Mouse (Mus musculus) embryonic facial prominence, embryonic 15.5 days (tissue): ENCODE results near the gene Smco1. TPM values are rescaled to one million over a fixed set of nuclear protein-coding genes. Genes with fewer than 3 reads are reported as not detected.
"Not testable (repeated sequence)": the region's sequence is repeated elsewhere in the genome, so short reads cannot be mapped to it uniquely, and the experiment has no call there.

Experiments
- ATAC-seq: fragments of 200-750 bp; cut with Nextera tagmentation; 2 replicates; pipeline ENCODE4 v1.8.0; 2017; ENCODE audit warnings: low read depth, moderate TSS enrichment; ENCODE audit not compliant: insufficient number of reproducible peaks, low FRiP score, low TSS enrichment
- H3K27ac ChIP-seq: fragments of 300-500 bp; sonication (generic); replicated peaks from 2 replicates; pipeline ENCODE4 v1.5.1; 2015; ENCODE audit warnings: mild to moderate bottlenecking, inconsistent platforms
- H3K27me3 ChIP-seq: fragments of 300-500 bp; sonication (generic); 2 replicates; pipeline ENCODE4 v1.6.1; 2015; ENCODE audit warnings: inconsistent platforms
- H3K36me3 ChIP-seq: fragments of 300-500 bp; sonication (generic); 2 replicates; pipeline ENCODE4 v1.6.1; 2015; ENCODE audit warnings: mild to moderate bottlenecking, inconsistent platforms
- H3K4me1 ChIP-seq: fragments of 300-500 bp; sonication (generic); 2 replicates; pipeline ENCODE4 v1.6.1; 2015; ENCODE audit warnings: inconsistent platforms
- H3K4me2 ChIP-seq: fragments of 300-500 bp; sonication (generic); replicated peaks from 2 replicates; pipeline ENCODE4 v1.6.1; 2015; ENCODE audit warnings: mild to moderate bottlenecking, inconsistent platforms
- H3K4me3 ChIP-seq: fragments of 300-500 bp; sonication (generic); replicated peaks from 2 replicates; pipeline ENCODE4 v1.5.1; 2015; ENCODE audit warnings: mild to moderate bottlenecking, inconsistent platforms
- H3K9ac ChIP-seq: fragments of 300-500 bp; sonication (generic); 2 replicates; pipeline ENCODE4 v1.6.1; 2015; ENCODE audit warnings: inconsistent platforms
- H3K9me3 ChIP-seq: fragments of 300-500 bp; sonication (generic); replicated peaks from 2 replicates; pipeline ENCODE4 v1.6.1; 2016; ENCODE audit warnings: inconsistent platforms
- WGBS: fragments of 180-500 bp; shearing (Covaris S2); methylation state at CpG from one replicate; pipeline ENCODE4 v1.1.7; 2015; 5-methylcytosine and 5-hydroxymethylcytosine counted together
- polyA plus RNA-seq: library from polyadenylated mRNA; unstranded; fragments of >200 nt; fragmentation: Nextera tagmentation; extraction: Ambion mirVana; gene quantifications from 2 replicates; pipeline ENCODE4 v1.2.1, GENCODE M21; 2015

Smco1 gene
- polyA plus RNA-seq, 1 experiment from 2014 or later, result 0.15 TPM

GRCm38 (mm10) chr16:32275041-32275440 is 3.8 kb downstream of the Smco1 start:
- Histone ChIP-seq H3K36me3 (peaks cover 1% of the 10 kb centered on the region), H3K4me2 (no peak overlapping the region), H3K9me3 (no peaks in the 10 kb centered on the region), H3K27ac (no peak overlapping the region), H3K27me3 (no peaks in the 10 kb centered on the region), H3K4me1 (peaks cover 7% of the 10 kb centered on the region; the same call in 1 of the 2 replicates), H3K9ac (no peak overlapping the region), H3K4me3 (no peak overlapping the region)
- no peak for ATAC-seq
- 89% methylated on average over 6 of the region's 6 CpGs for WGBS

DNA sequence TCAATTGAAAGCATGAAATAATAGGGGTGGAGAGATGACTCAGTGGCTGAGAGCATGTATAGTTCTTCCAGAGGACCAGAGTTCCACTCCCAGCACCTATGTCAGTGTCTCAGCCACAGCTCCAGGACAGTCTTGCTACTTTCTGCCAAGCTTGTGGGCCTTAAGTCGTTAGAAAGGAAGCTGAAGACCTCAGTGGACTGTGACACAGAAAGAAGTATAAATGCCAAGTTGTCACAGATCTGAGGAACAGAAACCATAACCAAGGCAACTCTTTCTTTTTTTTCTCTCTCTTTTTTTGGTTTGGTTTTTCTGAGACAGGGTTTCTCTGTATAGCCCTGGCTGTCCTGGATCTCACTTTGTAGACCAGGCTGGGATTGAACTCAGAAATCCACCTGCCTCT is 4.6 kb downstream of the Smco1 start:
- H3K9ac ChIP-seq, result no peak overlapping the region
- peaks cover 4% of the 10 kb centered on the region for H3K36me3 ChIP-seq
- no peaks in the 10 kb centered on the region for H3K27me3 ChIP-seq
- WGBS, result 84% methylated on average over 1 of the region's 1 CpGs
- H3K4me3 ChIP-seq, result no peak overlapping the region
- peaks cover 9% of the 10 kb centered on the region; the same call in 1 of the 2 replicates for H3K4me1 ChIP-seq
- no peak overlapping the region for H3K4me2 ChIP-seq
- no peak for ATAC-seq
- H3K9me3 ChIP-seq, result no peaks in the 10 kb centered on the region
- H3K27ac ChIP-seq, result no peak overlapping the region

DNA sequence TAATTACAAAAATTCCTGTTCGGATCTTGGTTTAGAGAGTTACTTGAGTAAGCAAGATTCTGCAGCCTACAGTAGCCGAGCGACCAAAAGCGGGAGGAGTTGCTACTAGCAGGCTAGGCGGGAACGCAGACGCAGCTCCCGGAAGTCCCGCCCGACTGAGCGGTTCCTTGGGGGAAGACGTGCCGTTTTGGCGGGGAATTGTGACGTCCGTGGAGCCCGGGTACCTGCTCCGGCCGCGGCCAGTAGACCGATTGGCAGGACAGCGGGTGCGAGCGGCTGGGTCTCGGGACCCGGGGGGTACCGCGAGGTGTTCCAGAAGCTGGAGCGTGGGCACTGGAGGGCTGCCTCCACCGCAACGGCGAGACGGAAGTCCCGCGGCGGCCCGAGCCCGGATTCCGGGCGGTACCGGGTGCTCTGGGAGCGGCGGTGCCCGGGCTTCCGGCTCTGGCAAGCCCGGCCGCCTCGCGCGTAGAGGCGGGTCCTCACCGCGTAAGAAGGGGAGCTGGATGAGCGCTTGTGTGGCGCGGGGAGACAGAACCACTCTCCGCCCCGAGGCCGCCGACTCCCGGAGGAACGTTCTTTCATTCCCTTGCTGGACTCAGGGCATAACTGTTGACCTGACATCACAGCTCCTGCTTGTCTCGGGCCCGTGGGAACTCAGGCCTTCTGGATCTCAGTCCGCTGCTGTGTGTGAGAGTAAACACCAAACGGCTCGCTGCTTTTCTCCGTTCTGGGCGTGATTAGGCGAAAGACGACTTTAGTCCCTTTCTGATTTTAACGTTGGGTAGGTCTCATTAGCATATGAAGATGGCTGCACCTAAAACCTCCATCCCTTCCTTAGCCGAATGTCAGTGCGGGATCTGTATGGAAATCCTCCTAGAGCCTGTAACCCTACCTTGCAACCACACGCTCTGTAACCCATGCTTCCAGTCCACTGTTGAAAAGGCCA is 6.3 kb downstream of the Smco1 start, which contains the start of gene Rnf168:
TSS of gene Rnf168 (plus strand) at position 152 of the 949 bp plus-strand sequence.
- Histone ChIP-seq H3K36me3 (peaks cover 4% of the 10 kb centered on the region), H3K4me3 (peak within 1 kb of the TSS; percentile 78), H3K27ac (peak within 1 kb of the TSS; percentile 95), H3K4me2 (peak within 1 kb of the TSS; percentile 55), H3K27me3 (no peaks in the 10 kb centered on the region), H3K9ac (peak within 1 kb of the TSS; percentile 72), H3K9me3 (no peaks in the 10 kb centered on the region), H3K4me1 (peaks cover 9% of the 10 kb centered on the region; the same call in 1 of the 2 replicates)
- WGBS, result under 1% methylated on average over 75 of the region's 75 CpGs
- ATAC-seq, result peak; percentile 92

- H3K27ac ChIP-seq, result no peak overlapping the region
- H3K9me3 ChIP-seq, result no peaks in the 10 kb centered on the region
- 36% methylated on average over 7 of the region's 7 CpGs for WGBS
- no peak for ATAC-seq
- no peaks in the 10 kb centered on the region for H3K27me3 ChIP-seq
- H3K4me2 ChIP-seq, result peak overlapping the region; percentile 55
- peak overlapping the region; percentile 72; the same call in 1 of the 2 replicates for H3K9ac ChIP-seq
- H3K36me3 ChIP-seq, result peaks cover 7% of the 10 kb centered on the region
- H3K4me3 ChIP-seq, result peak overlapping the region; percentile 78
- H3K4me1 ChIP-seq, result peaks cover 9% of the 10 kb centered on the region; the same call in 1 of the 2 replicates
These were observed 7.1 kb downstream of the Smco1 start for GRCm38 (mm10) chr16:32278396-32278795.

GRCm38 (mm10) chr16:32280211-32280610 is 8.9 kb downstream of the Smco1 start:
- Histone ChIP-seq H3K4me3 (no peak overlapping the region), H3K9me3 (no peaks in the 10 kb centered on the region), H3K4me1 (peaks cover 9% of the 10 kb centered on the region; the same call in 1 of the 2 replicates), H3K27ac (no peak overlapping the region), H3K9ac (no peak overlapping the region), H3K27me3 (no peaks in the 10 kb centered on the region), H3K36me3 (peaks cover 26% of the 10 kb centered on the region), H3K4me2 (0 out of 2 replicates have a peak overlapping the region, but pooled peaks have one; percentile 12)
- no peak for ATAC-seq
- WGBS, result 91% methylated on average over 8 of the region's 8 CpGs

- Histone ChIP-seq H3K4me2 (no peak overlapping the region), H3K9me3 (no peaks in the 10 kb centered on the region), H3K4me3 (no peak overlapping the region), H3K27ac (no peak overlapping the region), H3K4me1 (peaks cover 9% of the 10 kb centered on the region; the same call in 1 of the 2 replicates), H3K27me3 (no peaks in the 10 kb centered on the region), H3K36me3 (peaks cover 43% of the 10 kb centered on the region), H3K9ac (no peak overlapping the region)
- ATAC-seq, result no peak
These were observed 11.3 kb downstream of the Smco1 start for GRCm38 (mm10) chr16:32282608-32283007.

DNA sequence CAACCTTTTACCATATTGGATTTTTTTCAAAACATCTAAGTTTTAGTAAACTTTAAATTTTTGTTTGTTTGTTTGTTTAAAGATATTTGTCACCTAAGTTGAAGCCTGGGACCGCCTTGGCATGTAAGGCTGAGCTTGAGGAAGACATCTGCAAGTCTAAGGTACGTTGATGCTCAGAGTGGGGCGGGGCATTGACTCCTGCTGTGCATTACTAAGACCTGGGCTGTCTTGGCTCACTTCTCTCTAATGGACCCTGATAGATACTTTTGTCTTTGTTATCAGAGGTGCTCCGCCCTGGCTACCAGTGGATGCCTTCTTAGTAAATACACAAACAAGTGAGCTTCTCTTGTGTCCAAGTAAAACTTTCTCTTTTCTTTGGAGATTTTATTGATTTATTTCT is 20.6 kb downstream of the Smco1 start:
- no peaks in the 10 kb centered on the region for H3K9me3 ChIP-seq
- no peak overlapping the region for H3K4me3 ChIP-seq
- no peak overlapping the region for H3K4me2 ChIP-seq
- peaks cover 49% of the 10 kb centered on the region for H3K36me3 ChIP-seq
- H3K9ac ChIP-seq, result no peak overlapping the region
- no peak for ATAC-seq
- no peaks in the 10 kb centered on the region for H3K27me3 ChIP-seq
- WGBS, result 95% methylated on average over 4 of the region's 4 CpGs
- no peaks in the 10 kb centered on the region for H3K4me1 ChIP-seq
- no peak overlapping the region for H3K27ac ChIP-seq

DNA sequence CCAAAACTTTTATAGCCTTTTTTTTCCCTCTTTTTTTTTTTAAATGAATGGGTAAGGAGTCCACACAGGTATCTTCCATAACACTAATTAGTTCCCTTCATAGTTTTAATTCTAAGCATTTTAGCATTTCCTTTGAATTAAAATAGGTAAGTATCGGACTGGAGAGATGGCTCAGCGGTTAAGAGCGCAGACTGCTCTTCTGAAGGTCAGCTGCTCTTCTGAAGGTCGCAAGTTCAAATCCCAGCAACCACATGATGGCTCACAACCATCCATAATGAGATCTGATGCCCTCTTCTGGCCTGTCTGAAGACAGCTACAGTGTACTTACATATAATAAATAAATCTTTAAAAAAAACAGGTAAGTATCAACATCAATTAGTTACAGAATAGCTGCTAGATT is 28.3 kb downstream of the Smco1 start:
- H3K27me3 ChIP-seq, H3K4me3 ChIP-seq, H3K9ac ChIP-seq, H3K9me3 ChIP-seq, H3K4me2 ChIP-seq, ATAC-seq, H3K4me1 ChIP-seq, H3K27ac ChIP-seq: not testable (repeated sequence)
- 91% methylated on average over 4 of the region's 4 CpGs for WGBS
- H3K36me3 ChIP-seq, result peaks cover 54% of the 10 kb centered on the region

GRCm38 (mm10) chr16:32303046-32303445 is 31.8 kb downstream of the Smco1 start:
- peaks cover 32% of the 10 kb centered on the region for H3K36me3 ChIP-seq
- no peak overlapping the region for H3K4me3 ChIP-seq
- H3K27me3 ChIP-seq, result no peaks in the 10 kb centered on the region
- H3K9ac ChIP-seq, result no peak overlapping the region
- ATAC-seq, result no peak
- WGBS, result 58% methylated on average over 1 of the region's 1 CpGs
- H3K4me1 ChIP-seq, result no peaks in the 10 kb centered on the region
- no peak overlapping the region for H3K27ac ChIP-seq
- H3K9me3 ChIP-seq, result no peaks in the 10 kb centered on the region
- H3K4me2 ChIP-seq, result no peak overlapping the region

- no peak overlapping the region for H3K4me2 ChIP-seq
- no peak overlapping the region for H3K9ac ChIP-seq
- H3K4me3 ChIP-seq, result no peak overlapping the region
- 97% methylated on average over 7 of the region's 7 CpGs for WGBS
- H3K9me3 ChIP-seq, result no peaks in the 10 kb centered on the region
- H3K36me3 ChIP-seq, result peaks cover 24% of the 10 kb centered on the region
- H3K4me1 ChIP-seq, result no peaks in the 10 kb centered on the region
- H3K27ac ChIP-seq, result no peak overlapping the region
- H3K27me3 ChIP-seq, result no peaks in the 10 kb centered on the region
- ATAC-seq, result no peak
These were observed 32.6 kb downstream of the Smco1 start for GRCm38 (mm10) chr16:32303886-32304285.

DNA sequence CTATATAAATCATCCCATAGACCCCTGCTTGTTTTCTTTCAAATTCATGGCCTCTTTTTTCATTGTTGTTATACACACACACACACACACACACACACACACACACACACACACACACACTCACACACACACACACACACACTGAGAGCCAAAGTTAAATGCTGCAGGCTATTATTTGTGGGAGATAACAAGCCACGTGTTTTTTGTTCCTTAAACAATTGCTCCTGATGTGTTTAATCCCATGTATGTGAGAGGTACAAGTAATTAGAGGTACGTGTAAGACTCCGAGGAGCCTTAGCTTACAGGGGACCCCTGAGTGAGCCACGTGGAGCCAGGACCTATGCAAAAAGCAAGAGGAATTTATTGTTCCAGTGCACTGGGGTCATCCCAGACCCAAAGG is 40.7 kb downstream of the Smco1 start:
- no peak overlapping the region for H3K4me2 ChIP-seq
- H3K27me3 ChIP-seq, result no peaks in the 10 kb centered on the region
- H3K9ac ChIP-seq, result no peak overlapping the region
- H3K27ac ChIP-seq, result no peak overlapping the region
- ATAC-seq, result no peak
- WGBS, result 66% methylated on average over 4 of the region's 4 CpGs
- no peaks in the 10 kb centered on the region for H3K4me1 ChIP-seq
- H3K36me3 ChIP-seq, result no peaks in the 10 kb centered on the region
- no peak overlapping the region for H3K4me3 ChIP-seq
- no peaks in the 10 kb centered on the region for H3K9me3 ChIP-seq
